Mouse (Mus musculus) hindbrain, embryonic 14.5 days (tissue): ENCODE data around the gene Gm21970. TPM values are rescaled to one million over a fixed set of nuclear protein-coding genes. Genes with fewer than 3 reads are reported as not detected.
A peak's percentile ranks its signal among the peaks of the same experiment; 100 is the strongest.

Source experiments
- ATAC-seq: fragments of 200-750 bp; cut with Nextera tagmentation; 2 replicates; pipeline ENCODE4 v1.8.0; 2017; ENCODE audit warnings: moderate number of reproducible peaks, mild to moderate bottlenecking, moderate TSS enrichment, moderate library complexity; ENCODE audit not compliant: low FRiP score
- DNase-seq: peaks from one replicate; pipeline ENCODE4 v3.0.0-alpha.2; 2015; ENCODE audit warnings: low spot score
- H3K27ac ChIP-seq: fragments of 300-500 bp; sonication (generic); 2 replicates; pipeline ENCODE4 v1.5.1; 2014; ENCODE audit warnings: mild to moderate bottlenecking, moderate library complexity
- H3K27me3 ChIP-seq: fragments of 300-500 bp; sonication (generic); 2 replicates; pipeline ENCODE4 v1.6.1; 2014; ENCODE audit warnings: mild to moderate bottlenecking, low read length, mixed read lengths; ENCODE audit not compliant: control insufficient read depth, insufficient read depth
- H3K36me3 ChIP-seq: fragments of 300-500 bp; sonication (generic); replicated peaks from 2 replicates; pipeline ENCODE4 v1.6.1; 2014; ENCODE audit not compliant: control insufficient read depth, insufficient read depth
- H3K4me1 ChIP-seq: fragments of 300-500 bp; sonication (generic); replicated peaks from 2 replicates; pipeline ENCODE4 v1.6.1; 2014; ENCODE audit warnings: antibody characterized with exemption, low read length, mixed read lengths; ENCODE audit not compliant: control insufficient read depth, insufficient read depth
- H3K4me2 ChIP-seq: fragments of 300-500 bp; sonication (generic); replicated peaks from 2 replicates; pipeline ENCODE4 v1.6.1; 2014; ENCODE audit warnings: mild to moderate bottlenecking, moderate library complexity
- H3K4me3 ChIP-seq: fragments of 300-500 bp; sonication (generic); replicated peaks from 2 replicates; pipeline ENCODE4 v1.5.1; 2014; ENCODE audit warnings: mild to moderate bottlenecking, low read length
- H3K9ac ChIP-seq: fragments of 300-500 bp; sonication (generic); 2 replicates; pipeline ENCODE4 v1.6.1; 2014
- H3K9me3 ChIP-seq: fragments of 300-500 bp; sonication (generic); 2 replicates; pipeline ENCODE4 v1.6.1; 2016; ENCODE audit warnings: low read length; ENCODE audit not compliant: control insufficient read depth
- WGBS: fragments of 180-500 bp; shearing (Covaris S2); extraction: QIAGEN DNeasy Blood & Tissue Kit; methylation state at CpG from one replicate; pipeline ENCODE4 v1.1.7; 2014; 5-methylcytosine and 5-hydroxymethylcytosine counted together
- polyA plus RNA-seq: library from polyadenylated mRNA; unstranded; fragments of >200 nt; fragmentation: Nextera tagmentation; extraction: Ambion mirVana; gene quantifications from 2 replicates; pipeline ENCODE4 v1.2.1, GENCODE M21; 2014

Gm21970 gene
- polyA plus RNA-seq, 1 experiment from 2014 or later = not detected

GRCm38 (mm10) chr16:91404828-91405577 lies 13.5 kb downstream of the Gm21970 start:
- H3K9ac ChIP-seq = no peak overlapping the region
- WGBS = 75% methylated on average over 10 of the region's 10 CpGs
- peaks cover 3% of the 10 kb centered on the region for H3K36me3 ChIP-seq
- H3K4me1 ChIP-seq = 0 out of 2 replicates have a peak, but pooled peaks cover 4% of the 10 kb centered on the region
- ATAC-seq (no peak), DNase-seq (no peak)
- H3K9me3 ChIP-seq = no peaks in the 10 kb centered on the region
- no peak overlapping the region for H3K4me2 ChIP-seq
- no peak overlapping the region for H3K27ac ChIP-seq
- H3K4me3 ChIP-seq = no peak overlapping the region
- H3K27me3 ChIP-seq = peaks cover 6% of the 10 kb centered on the region

- H3K4me3 ChIP-seq = peak within 1 kb of the TSS; percentile 52
- DNase-seq = peak; percentile 31
- H3K9me3 ChIP-seq = no peaks in the 10 kb centered on the region
- peaks cover 6% of the 10 kb centered on the region for H3K27me3 ChIP-seq
- H3K27ac ChIP-seq = no peak within 1 kb of the TSS; the same call in none of the 2 replicates
- peak within 1 kb of the TSS; percentile 68 for H3K9ac ChIP-seq
- ATAC-seq = peak; percentile 64; the same call in 1 of the 2 replicates
- H3K36me3 ChIP-seq = peaks cover 3% of the 10 kb centered on the region
- H3K4me1 ChIP-seq = 0 out of 2 replicates have a peak, but pooled peaks cover 4% of the 10 kb centered on the region
- WGBS = 6% methylated on average over 51 of the region's 51 CpGs
- H3K4me2 ChIP-seq = peak within 1 kb of the TSS; percentile 85
Observed at GRCm38 (mm10) chr16:91405640-91406584, 14.4 kb downstream of the Gm21970 start, which contains the start of gene Il10rb. Gene Il10rb (plus strand): TSS chr16:91406164.

GRCm38 (mm10) chr16:91406585-91407220 lies 15.2 kb downstream of the Gm21970 start:
- Histone ChIP-seq H3K4me1 (0 out of 2 replicates have a peak, but pooled peaks cover 4% of the 10 kb centered on the region), H3K27me3 (peaks cover 6% of the 10 kb centered on the region), H3K27ac (no peak overlapping the region; the same call in 1 of the 2 replicates), H3K9me3 (no peaks in the 10 kb centered on the region), H3K9ac (peak overlapping the region; percentile 68), H3K4me3 (peak overlapping the region; percentile 52), H3K36me3 (peaks cover 3% of the 10 kb centered on the region), H3K4me2 (peak overlapping the region; percentile 85)
- ATAC-seq = peak; percentile 43; the same call in 1 of the 2 replicates
- 2% methylated on average over 13 of the region's 13 CpGs for WGBS
- DNase-seq = peak; percentile 25

- Histone ChIP-seq H3K9ac (no peak overlapping the region), H3K4me3 (no peak overlapping the region), H3K36me3 (no peaks in the 10 kb centered on the region), H3K9me3 (no peaks in the 10 kb centered on the region), H3K27me3 (no peaks in the 10 kb centered on the region), H3K4me1 (no peaks in the 10 kb centered on the region), H3K27ac (no peak overlapping the region), H3K4me2 (no peak overlapping the region)
- 71% methylated on average over 12 of the region's 12 CpGs for WGBS
- ATAC-seq (no peak), DNase-seq (no peak)
Observed at GRCm38 (mm10) chr16:91413102-91413844, 21.8 kb downstream of the Gm21970 start.

- no peaks in the 10 kb centered on the region for H3K4me1 ChIP-seq
- ATAC-seq (no peak), DNase-seq (no peak)
- H3K9ac ChIP-seq = no peak overlapping the region
- H3K9me3 ChIP-seq = no peaks in the 10 kb centered on the region
- 86% methylated on average over 9 of the region's 9 CpGs for WGBS
- no peak overlapping the region for H3K27ac ChIP-seq
- H3K27me3 ChIP-seq = no peaks in the 10 kb centered on the region
- no peaks in the 10 kb centered on the region for H3K36me3 ChIP-seq
- no peak overlapping the region for H3K4me3 ChIP-seq
- H3K4me2 ChIP-seq = no peak overlapping the region
Observed at GRCm38 (mm10) chr16:91415391-91416189, 24.1 kb downstream of the Gm21970 start.

GRCm38 (mm10) chr16:91416357-91416756 lies 24.8 kb downstream of the Gm21970 start:
- Histone ChIP-seq H3K36me3 (no peaks in the 10 kb centered on the region), H3K9ac (no peak overlapping the region), H3K27me3 (no peaks in the 10 kb centered on the region), H3K4me3 (no peak overlapping the region), H3K4me2 (no peak overlapping the region), H3K9me3 (no peaks in the 10 kb centered on the region), H3K4me1 (no peaks in the 10 kb centered on the region), H3K27ac (no peak overlapping the region)
- WGBS = 95% methylated on average over 6 of the region's 6 CpGs
- no peak for DNase-seq
- ATAC-seq = no peak

- H3K4me1 ChIP-seq = no peaks in the 10 kb centered on the region
- H3K4me2 ChIP-seq = no peak overlapping the region
- ATAC-seq (no peak), DNase-seq (no peak)
- H3K4me3 ChIP-seq = no peak overlapping the region
- no peaks in the 10 kb centered on the region for H3K9me3 ChIP-seq
- H3K27ac ChIP-seq = no peak overlapping the region
- H3K36me3 ChIP-seq = no peaks in the 10 kb centered on the region
- 77% methylated on average over 7 of the region's 7 CpGs for WGBS
- no peaks in the 10 kb centered on the region for H3K27me3 ChIP-seq
- H3K9ac ChIP-seq = no peak overlapping the region
Observed at GRCm38 (mm10) chr16:91416938-91417337, 25.4 kb downstream of the Gm21970 start.

- 76% methylated on average over 5 of the region's 5 CpGs for WGBS
- no peak overlapping the region for H3K4me3 ChIP-seq
- no peak overlapping the region for H3K9ac ChIP-seq
- no peaks in the 10 kb centered on the region for H3K4me1 ChIP-seq
- no peaks in the 10 kb centered on the region for H3K36me3 ChIP-seq
- ATAC-seq (no peak), DNase-seq (no peak)
- H3K27me3 ChIP-seq = no peaks in the 10 kb centered on the region
- no peak overlapping the region for H3K4me2 ChIP-seq
- no peak overlapping the region for H3K27ac ChIP-seq
- no peaks in the 10 kb centered on the region for H3K9me3 ChIP-seq
Observed at GRCm38 (mm10) chr16:91418531-91418930, 27.0 kb downstream of the Gm21970 start.
